Mouse (Mus musculus): ENCODE results near the gene Scpep1.

DNA sequence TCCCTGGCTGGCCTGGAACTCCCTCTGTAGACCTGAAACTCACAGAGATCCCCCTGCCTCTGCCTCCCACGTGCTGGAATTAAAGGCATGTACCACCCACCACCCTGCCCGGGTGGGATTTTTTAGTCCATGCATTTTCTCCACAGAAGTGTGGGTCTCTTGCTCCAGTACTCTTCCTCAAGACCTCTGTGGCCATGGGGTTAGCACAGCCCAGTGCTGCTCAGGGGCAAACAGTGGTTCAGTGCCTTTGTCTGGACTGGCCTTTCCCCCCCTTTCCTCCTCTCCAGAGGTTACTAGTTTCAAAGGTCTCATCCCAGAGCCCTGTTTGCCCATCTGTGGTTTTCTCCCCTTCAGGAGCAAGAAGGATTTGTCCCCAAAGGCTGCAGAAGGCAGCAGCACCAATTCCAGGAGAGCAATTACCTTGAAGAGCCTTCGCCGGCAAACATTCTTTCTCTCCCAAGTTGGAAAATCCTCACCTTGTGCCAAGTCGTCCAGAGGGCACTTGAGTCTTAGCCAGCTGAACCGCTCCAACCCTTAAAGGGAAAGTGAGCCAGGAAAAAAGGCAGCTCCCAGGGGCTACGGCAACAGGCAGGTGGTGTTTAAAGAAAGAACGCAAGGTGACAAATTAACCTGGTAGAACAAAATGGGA, 45.8 kb downstream of the Scpep1 start:
- TF ChIP-seq CTCF (IDR thresholded peaks at IDR 0.05): no peak
- no peak for TF ChIP-seq POLR2A (IDR thresholded peaks at IDR 0.05; ENCODE audit: insufficient read depth, low read depth, low read length)
